Comparison of ENCODE assay signal across 8 mouse cellular contexts in genomic region chr4:135946659-135947301, GRCm38 (mm10). TPM values are rescaled to one million over a fixed set of nuclear protein-coding genes. Genes with fewer than 3 reads are reported as not detected.
A peak's percentile ranks its signal among the peaks of the same experiment; 100 is the strongest.
DNase-seq lines count a peak whose midpoint lies in the region; ATAC-seq lines count a peak whose summit lies in the region.

No protein-coding gene starts in this region.

- no peaks in the 10 kb centered on the region for H3K9me3 ChIP-seq in kidney, embryonic 16.5 days (ENCODE audit: low read length)

- H3K27me3 ChIP-seq in kidney, embryonic 16.5 days (ENCODE audit: insufficient read depth, low read length), result no peaks in the 10 kb centered on the region

- peak overlapping the region; percentile 84 for H3K4me2 ChIP-seq in kidney, embryonic 16.5 days (replicated peaks; ENCODE audit: low read depth, low read length)

- H3K4me3 ChIP-seq in kidney, embryonic 16.5 days (ENCODE audit: low read length), result peak overlapping the region; percentile 93

- DNase-seq in frontal cortex, postnatal 14 days (ENCODE audit: low spot score in 2 of 2), result no peak
- DNase-seq in CD4-positive, CD25-positive, alpha-beta regulatory T cell, adult 2 months (ENCODE audit: low read depth, low spot score), result peak; percentile 32
- no peak for DNase-seq in adrenal gland, adult 18-20 months (ENCODE audit: low spot score in 2 of 2)
- DNase-seq in frontal cortex, adult 2 months (ENCODE audit: extremely low spot score in 1 of 2, low spot score in 1 of 2), result no peak

- peak overlapping the region; percentile 85 for H3K9ac ChIP-seq in kidney, embryonic 16.5 days (replicated peaks; ENCODE audit: low read length)

- ATAC-seq in frontal cortex, adult (ENCODE audit: low TSS enrichment), result peak; percentile 42
- peak; percentile 48 for ATAC-seq in erythroblast, adult 5-6 weeks (replicated peaks; ENCODE audit: low FRiP score, poor library complexity, severe bottlenecking)
- no peak for ATAC-seq in kidney, embryonic 16.5 days (ENCODE audit: low FRiP score, low TSS enrichment)
- 0 out of 2 replicates have a peak, but pooled peaks have one; percentile 0 for ATAC-seq in monocyte, adult 5-6 weeks (replicated peaks; ENCODE audit: insufficient number of reproducible peaks, low FRiP score, low TSS enrichment, poor library complexity, severe bottlenecking)

- H3K27ac ChIP-seq in kidney, embryonic 16.5 days (ENCODE audit: low read length), result peak overlapping the region; percentile 68

- WGBS in kidney, embryonic 16.5 days, result 1% methylated on average over 28 of the region's 28 CpGs

- H3K36me3 ChIP-seq in kidney, embryonic 16.5 days (ENCODE audit: insufficient read depth, low read length), result peaks cover 8% of the 10 kb centered on the region; the same call in 1 of the 2 replicates

- peaks cover 25% of the 10 kb centered on the region for H3K4me1 ChIP-seq in kidney, embryonic 16.5 days (ENCODE audit: insufficient read depth, low read length)

RNA-seq across cellular contexts. Expression of gene Hmgcl, which starts 0.5 kb away (rescaled TPM):
- 17.3 and 45.4 TPM in 2 replicates for total RNA-seq in erythroblast, adult 5-6 weeks (2015; ENCODE audit: low replicate concordance)
- 15.6 and 15.8 TPM in 2 replicates for total RNA-seq in erythroblast, adult 5-6 weeks (2017; ENCODE audit: low replicate concordance)
- polyA plus RNA-seq in kidney, embryonic 16.5 days (2015; fragmentation: Nextera tagmentation; extraction: Ambion mirVana), result 86.5 and 93.2 TPM in 2 replicates
- 56.8 to 67.9 TPM (median 60.9 TPM) in 3 replicates for total RNA-seq in monocyte, adult 5-6 weeks (2017)
- 10 to 100 TPM; 53.2 to 62.3 TPM for total RNA-seq in adrenal gland, adult 18-20 months (2021)
- polyA plus RNA-seq in frontal cortex, adult 2 months (2012; rRNA removed), result 56.1 and 56.2 TPM in 2 replicates

RNA-seq across cellular contexts. Expression of gene Gale, which starts 16.7 kb away (rescaled TPM):
- 2.3 and 7.9 TPM in 2 replicates for total RNA-seq in erythroblast, adult 5-6 weeks (2015; ENCODE audit: low replicate concordance)
- total RNA-seq in erythroblast, adult 5-6 weeks (2017; ENCODE audit: low replicate concordance), result 2.3 and 4.2 TPM in 2 replicates
- 40.6 and 40.7 TPM in 2 replicates for polyA plus RNA-seq in kidney, embryonic 16.5 days (2015; fragmentation: Nextera tagmentation; extraction: Ambion mirVana)
- total RNA-seq in monocyte, adult 5-6 weeks (2017), result 1.5 to 3.7 TPM (median 2.7 TPM) in 3 replicates
- 10 to 100 TPM; 18.2 to 43.2 TPM for total RNA-seq in adrenal gland, adult 18-20 months (2021)
- 31.9 and 37.6 TPM in 2 replicates for polyA plus RNA-seq in frontal cortex, adult 2 months (2012; rRNA removed)

RNA-seq across cellular contexts. Expression of gene Lypla2, which starts 25.6 kb away (rescaled TPM):
- 14.6 and 25.2 TPM in 2 replicates for total RNA-seq in erythroblast, adult 5-6 weeks (2015; ENCODE audit: low replicate concordance)
- 4.5 and 6.1 TPM in 2 replicates for total RNA-seq in erythroblast, adult 5-6 weeks (2017; ENCODE audit: low replicate concordance)
- 143 and 147 TPM in 2 replicates for polyA plus RNA-seq in kidney, embryonic 16.5 days (2015; fragmentation: Nextera tagmentation; extraction: Ambion mirVana)
- 28.2 to 39.4 TPM (median 36.0 TPM) in 3 replicates for total RNA-seq in monocyte, adult 5-6 weeks (2017)
- total RNA-seq in adrenal gland, adult 18-20 months (2021), result 10 to 100 TPM; 71.4 to 71.5 TPM
- polyA plus RNA-seq in frontal cortex, adult 2 months (2012; rRNA removed), result 108 and 117 TPM in 2 replicates

RNA-seq across cellular contexts. Expression of gene Fuca1, which starts 26.2 kb away (rescaled TPM):
- total RNA-seq in erythroblast, adult 5-6 weeks (2015; ENCODE audit: low replicate concordance), result 9.2 and 15.2 TPM in 2 replicates
- total RNA-seq in erythroblast, adult 5-6 weeks (2017; ENCODE audit: low replicate concordance), result 29.4 and 31.6 TPM in 2 replicates
- polyA plus RNA-seq in kidney, embryonic 16.5 days (2015; fragmentation: Nextera tagmentation; extraction: Ambion mirVana), result 89.1 and 89.4 TPM in 2 replicates
- 180 to 259 TPM (median 226 TPM) in 3 replicates for total RNA-seq in monocyte, adult 5-6 weeks (2017)
- 100 to 1,000 TPM in 1 of 2 experiments, 10 to 100 TPM in 1; 95.5 to 101 TPM for total RNA-seq in adrenal gland, adult 18-20 months (2021)
- 40.4 and 42.3 TPM in 2 replicates for polyA plus RNA-seq in frontal cortex, adult 2 months (2012; rRNA removed)

RNA-seq across cellular contexts. Expression of gene Pithd1, which starts 40.3 kb away (rescaled TPM):
- total RNA-seq in erythroblast, adult 5-6 weeks (2015; ENCODE audit: low replicate concordance), result 24.4 and 34.5 TPM in 2 replicates
- total RNA-seq in erythroblast, adult 5-6 weeks (2017; ENCODE audit: low replicate concordance), result 72.0 and 131 TPM in 2 replicates
- polyA plus RNA-seq in kidney, embryonic 16.5 days (2015; fragmentation: Nextera tagmentation; extraction: Ambion mirVana), result 46.8 and 48.7 TPM in 2 replicates
- total RNA-seq in monocyte, adult 5-6 weeks (2017), result 33.5 to 49.4 TPM (median 35.4 TPM) in 3 replicates
- 10 to 100 TPM; 29.4 to 31.4 TPM for total RNA-seq in adrenal gland, adult 18-20 months (2021)
- 107 TPM in 2 replicates for polyA plus RNA-seq in frontal cortex, adult 2 months (2012; rRNA removed)
